Mouse (Mus musculus) heart, adult 2 months (tissue): Measurements from ENCODE around the gene Luc7l3.

Experiments
- CTCF ChIP-seq: fragments of 200-600 bp; IDR thresholded peaks from 2 replicates; pipeline ENCODE4 v1.8.1; 2022; ENCODE audit warnings: antibody characterized with exemption, mild to moderate bottlenecking, moderate library complexity
- EP300 ChIP-seq: fragments of 200-500 bp; IDR thresholded peaks from 2 replicates; pipeline ENCODE4 v1.6.1; 2011; ENCODE audit warnings: low read depth, low read length, control low read depth; ENCODE audit not compliant: insufficient read depth
- POLR2A ChIP-seq: fragments of 200-500 bp; IDR thresholded peaks from 2 replicates; pipeline ENCODE4 v1.6.1; 2011; ENCODE audit warnings: mild to moderate bottlenecking, low read depth, low read length, control low read depth; ENCODE audit not compliant: insufficient read depth

DNA sequence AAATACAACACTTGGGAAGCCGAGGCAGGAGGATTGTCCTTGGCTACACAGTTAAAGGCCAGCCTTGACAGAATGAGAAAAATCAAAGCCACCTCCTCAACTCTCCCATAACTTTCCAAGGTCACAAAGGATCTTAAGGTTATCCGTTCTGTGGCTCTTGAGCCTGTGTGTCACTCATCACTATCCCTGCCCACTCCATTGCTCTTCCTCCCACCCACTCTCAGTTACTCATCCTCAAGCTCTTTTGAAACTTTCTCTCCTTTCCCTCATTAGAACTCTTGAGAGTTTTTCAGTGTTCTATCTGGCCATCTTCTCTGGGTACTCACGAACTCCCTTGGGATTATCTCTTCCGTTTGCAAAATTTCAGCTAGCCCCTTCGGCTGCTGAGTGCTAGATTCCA, 2.8 kb upstream of the Luc7l3 start:
- TF ChIP-seq EP300 (no peak), CTCF (no peak), POLR2A (no peak)
